Mouse (Mus musculus) brain, embryonic 14.5 days (tissue): Measurements from ENCODE around the gene Ube4a.

Experiments used
- CTCF ChIP-seq: fragments of 200-500 bp; IDR thresholded peaks from 2 replicates; pipeline ENCODE4 v1.5.1; 2012; ENCODE audit warnings: inconsistent platforms, mild to moderate bottlenecking, moderate library complexity, borderline replicate concordance; ENCODE audit not compliant: insufficient read depth, insufficient read length; ENCODE audit errors: extremely low read depth
- POLR2A ChIP-seq: fragments of 200-500 bp; IDR thresholded peaks from 2 replicates; pipeline ENCODE4 v1.6.1; 2012; ENCODE audit warnings: mild to moderate bottlenecking, inconsistent platforms, borderline replicate concordance; ENCODE audit not compliant: poor library complexity, insufficient read depth, insufficient read length, severe bottlenecking; ENCODE audit errors: extremely low read depth

GRCm38 (mm10) chr9:44942421-44942820 lies 23.0 kb downstream of the Ube4a start:
- no peak for TF ChIP-seq CTCF
- no peak for TF ChIP-seq POLR2A
